Mouse (Mus musculus) ES-Bruce4 (cell line): ENCODE results near the gene Dbn1.

ENCODE experiments used
- CTCF ChIP-seq: IDR thresholded peaks from one replicate; pipeline ENCODE4 v1.8.1; 2011; ENCODE audit warnings: low read depth, low read length
- POLR2A ChIP-seq: IDR thresholded peaks from one replicate; pipeline ENCODE4 v1.8.1; 2011; ENCODE audit warnings: low read length; ENCODE audit not compliant: insufficient read depth

DNA sequence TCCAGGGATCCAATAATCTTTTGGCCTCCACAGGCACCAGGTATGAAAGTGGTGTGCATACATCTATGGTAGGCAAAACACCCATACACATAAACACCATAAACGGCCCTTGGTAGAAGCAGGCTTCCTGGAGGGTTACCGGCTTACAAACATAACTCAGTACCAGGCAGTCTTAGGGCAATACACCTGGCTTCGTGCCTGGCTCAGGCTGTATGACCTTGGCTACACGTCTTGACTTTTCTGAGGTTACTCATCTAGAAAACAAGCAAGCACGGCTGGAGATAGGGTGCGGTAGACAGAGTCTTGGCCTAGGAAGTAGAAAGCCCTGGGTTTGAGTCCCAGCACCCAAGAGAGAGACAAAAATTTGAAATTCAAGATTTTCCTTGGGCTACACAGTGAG lies 8.8 kb upstream of the Dbn1 start:
- TF ChIP-seq POLR2A (no peak), CTCF (no peak)
